ENCODE assay signal across 9 mouse cellular contexts in the genomic region with DNA sequence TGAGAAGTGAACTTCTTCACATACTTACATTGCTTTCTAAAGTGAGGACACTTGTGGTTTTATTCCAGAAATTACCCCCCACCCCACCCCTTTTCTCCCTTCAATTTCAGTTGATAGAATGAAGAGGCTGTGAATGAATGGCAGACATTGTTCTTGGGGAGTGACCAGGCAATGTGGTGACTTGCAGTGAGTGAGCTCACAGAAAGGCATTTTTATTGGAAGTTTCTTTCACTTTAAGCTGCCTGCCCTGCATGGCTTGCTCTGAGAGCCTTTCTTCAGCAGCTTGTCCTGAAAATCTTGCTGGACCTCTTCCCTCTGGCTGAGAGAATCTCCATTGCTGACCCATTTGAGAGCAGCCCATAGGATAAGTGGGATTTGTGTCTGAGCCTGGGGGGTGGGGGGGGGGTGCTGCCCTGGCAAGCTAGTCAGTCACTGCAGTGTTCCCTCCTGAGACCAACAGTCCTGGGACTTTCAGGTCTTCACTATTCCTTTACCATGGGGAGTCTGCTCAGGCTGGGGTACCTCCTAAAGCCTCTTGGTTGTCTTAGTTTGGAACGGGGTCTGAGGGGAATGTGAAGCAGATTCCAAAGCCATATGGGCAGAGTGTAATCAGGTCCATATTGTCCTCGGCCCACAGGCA.
DNase-seq lines count a peak whose midpoint lies in the region; ATAC-seq and TF ChIP-seq lines count a peak whose summit lies in the region.
"Had no signal": no experiment of that assay in that cellular context is flagged by ENCODE, and none has a peak within 500 bp of the region (broad histone marks: within the 10 kb centered on the region; RNA-seq: fewer than 3 reads in every experiment).

No protein-coding gene starts in this region.

- no peak for TF ChIP-seq CTCF in hindbrain, postnatal 0 days (IDR thresholded peaks at IDR 0.05; ENCODE audit: low read depth)

- no peaks in the 10 kb centered on the region for H3K36me3 ChIP-seq in neural tube, embryonic 11.5 days (ENCODE audit: control insufficient read depth, insufficient read depth, low read length)
- H3K36me3 ChIP-seq in hindbrain, postnatal 0 days (ENCODE audit: insufficient read depth, low read length) = no peaks in the 10 kb centered on the region

- DNase-seq in heart, adult 11 months = peak; percentile 79
- no peak for DNase-seq in heart, adult 8-10 months (ENCODE audit: low spot score)
- DNase-seq in neural tube, embryonic 11.5 days (ENCODE audit: low spot score) = no peak
- no peak for DNase-seq in neural tube, embryonic 10.5 days (ENCODE audit: extremely low spot score, low spot score)
- DNase-seq in hindbrain, postnatal 0 days (ENCODE audit: low spot score) = no peak
- no peak for DNase-seq in cerebellum, adult 8-10 months
- DNase-seq in adrenal gland, postnatal 10 days = no peak
- no peak for DNase-seq in adrenal gland, adult 18-20 months (ENCODE audit: low spot score in 2 of 2)
- DNase-seq: layer of hippocampus, adult 9-11 months had no signal

- H3K9ac ChIP-seq in neural tube, embryonic 11.5 days (ENCODE audit: low read length) = no peak overlapping the region
- no peak overlapping the region for H3K9ac ChIP-seq in hindbrain, postnatal 0 days (replicated peaks; ENCODE audit: low read length)

- no peak overlapping the region for H3K4me2 ChIP-seq in neural tube, embryonic 11.5 days (ENCODE audit: low read depth)
- no peak overlapping the region for H3K4me2 ChIP-seq in hindbrain, postnatal 0 days (ENCODE audit: low read depth, low read length)

- no peak overlapping the region for H3K4me3 ChIP-seq in neural tube, embryonic 11.5 days (ENCODE audit: low read depth, low read length)
- H3K4me3 ChIP-seq in hindbrain, postnatal 0 days (ENCODE audit: low read length) = no peak overlapping the region

- WGBS in neural tube, embryonic 11.5 days = 39% methylated on average over 2 of the region's 2 CpGs
- WGBS in hindbrain, postnatal 0 days = 46% methylated on average over 2 of the region's 2 CpGs

- no peak for ATAC-seq in neural tube, embryonic 11.5 days (ENCODE audit: insufficient read depth, low FRiP score, low TSS enrichment)
- ATAC-seq in hindbrain, postnatal 0 days = no peak

- H3K27me3 ChIP-seq in neural tube, embryonic 11.5 days (ENCODE audit: control insufficient read depth, insufficient read depth, low read length) = no peaks in the 10 kb centered on the region
- no peaks in the 10 kb centered on the region for H3K27me3 ChIP-seq in hindbrain, postnatal 0 days (ENCODE audit: insufficient read depth, low read length)

- H3K27ac ChIP-seq in neural tube, embryonic 11.5 days (ENCODE audit: low read depth, low read length) = 0 out of 2 replicates have a peak overlapping the region, but pooled peaks have one; percentile 14
- H3K27ac ChIP-seq in hindbrain, postnatal 0 days = peak overlapping the region; percentile 26; the same call in 1 of the 2 replicates

- H3K9me3 ChIP-seq in neural tube, embryonic 11.5 days (ENCODE audit: control insufficient read depth, low read length) = no peaks in the 10 kb centered on the region
- H3K9me3 ChIP-seq in hindbrain, postnatal 0 days (ENCODE audit: low read length) = no peaks in the 10 kb centered on the region

- H3K4me1 ChIP-seq in neural tube, embryonic 11.5 days (ENCODE audit: control insufficient read depth, insufficient read depth, low read length) = peaks cover 14% of the 10 kb centered on the region; the same call in 1 of the 2 replicates
- peaks cover 14% of the 10 kb centered on the region for H3K4me1 ChIP-seq in hindbrain, postnatal 0 days (ENCODE audit: insufficient read depth, low read length)
